Mouse (Mus musculus) heart, postnatal 10 days (tissue): ENCODE measurements at regions not wholly inside any gene's neighbourhood (a gene's known extent, or its start where the extent isn't known, plus 50 kb on each side); places are given as distances from the start of the nearest gene placed in this dataset.

Experiments
- DNase-seq, 2 experiments: peaks; one replicate each; pipeline ENCODE4 v3.0.0; 2021
- intact Hi-C: fragments of 180-260 bp; cut with DNase I; formaldehyde crosslinking; loops from one replicate; pipeline ENCODE4 v1.15.1; 2025

DNA sequence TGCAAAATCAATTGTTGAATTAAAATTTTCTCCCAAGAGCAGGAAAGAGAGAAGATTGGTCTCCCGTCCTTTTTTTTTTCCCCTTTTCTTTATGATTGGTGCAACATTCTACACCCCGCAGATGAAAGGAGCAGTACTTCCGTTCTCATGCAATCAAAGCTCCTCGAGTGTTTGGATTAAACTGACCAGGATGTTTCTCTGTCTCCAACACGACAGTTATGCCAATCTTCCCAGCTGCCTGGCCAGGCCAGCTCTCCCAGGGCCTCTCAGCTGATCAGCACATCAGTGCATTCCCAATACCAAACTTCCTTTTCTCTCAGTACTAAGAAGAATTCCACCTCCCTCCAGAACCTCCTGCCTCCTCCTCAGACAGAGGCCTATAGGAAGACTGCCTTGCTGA lies 52.7 kb upstream of the Pde5a start:
- peak in 1 of 2 experiments; percentile 14 for DNase-seq
- intact Hi-C loops, result no loop called here

GRCm38 (mm10) chr3:122676851-122677250 lies 51.9 kb upstream of the Pde5a start:
- DNase-seq, result no peak
- intact Hi-C loops, result no loop called here
